Mouse (Mus musculus) adrenal gland (tissue): ENCODE measurements around the gene Tshz2.

Experiments used
- intact Hi-C: fragments of 180-260 bp; cut with DNase I; formaldehyde crosslinking; loops from one replicate; pipeline ENCODE4 v1.15.1; 2025

The Tshz2 gene

DNA sequence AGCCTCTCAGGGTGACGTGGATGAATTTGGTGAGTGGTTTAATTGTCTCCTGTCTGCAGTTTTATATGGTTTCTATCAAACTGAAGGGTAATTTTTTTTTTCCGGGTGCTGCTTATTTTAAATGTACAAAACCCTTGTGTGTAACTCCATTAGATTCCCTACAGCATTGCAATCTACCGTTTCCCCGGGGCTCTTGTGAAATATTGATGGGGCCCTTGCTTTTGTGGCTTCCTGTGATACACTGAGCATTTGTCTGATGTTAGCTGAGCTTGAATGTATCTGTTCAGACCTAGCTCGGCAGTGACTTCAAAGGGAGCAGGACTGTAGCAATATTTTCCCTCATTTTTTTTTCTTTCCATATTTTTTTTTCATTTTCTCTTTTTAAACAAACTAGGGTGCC is 228.1 kb downstream of the Tshz2 start:
- intact Hi-C loops = no loop called here

DNA sequence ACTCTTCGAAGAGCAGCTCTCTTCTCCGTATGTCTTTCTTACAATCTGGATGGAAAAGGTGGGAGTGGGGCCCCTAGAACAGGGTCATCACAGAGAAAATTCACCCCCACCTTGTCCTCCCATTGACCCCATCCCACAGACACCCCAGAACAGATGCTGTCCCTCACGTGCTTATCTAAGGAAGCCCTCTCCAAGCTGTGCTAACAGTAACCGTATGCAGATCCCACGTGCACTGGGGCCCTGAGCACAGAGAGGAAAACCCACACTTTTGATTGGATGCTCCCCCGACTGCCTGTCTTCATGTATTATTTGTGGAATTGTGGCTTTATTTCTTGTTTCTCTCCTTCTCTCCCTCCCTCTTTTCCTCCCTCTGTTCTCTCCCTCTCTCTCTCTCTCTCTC is 229.9 kb downstream of the Tshz2 start:
- intact Hi-C loops = no loop called here

DNA sequence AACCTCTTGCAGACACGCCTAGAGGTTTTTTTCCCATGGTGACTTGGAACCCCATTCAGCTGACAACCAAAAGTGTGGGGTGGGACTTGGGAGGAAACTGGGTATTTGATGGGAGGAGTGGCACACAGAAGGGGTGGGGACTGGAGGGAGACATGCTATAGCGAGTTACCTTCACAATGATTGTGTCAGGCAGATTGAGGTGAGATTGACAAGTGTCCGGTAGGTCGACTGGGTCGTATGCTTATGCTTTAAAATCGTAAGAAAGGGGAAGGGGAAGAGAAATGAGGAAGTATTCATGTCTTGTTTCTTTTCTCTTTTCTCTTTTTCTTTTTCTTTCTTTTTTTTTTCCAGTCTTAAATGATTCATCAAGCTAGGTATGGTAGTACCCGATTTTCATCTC is 236.7 kb downstream of the Tshz2 start:
- intact Hi-C loops = no loop called here

DNA sequence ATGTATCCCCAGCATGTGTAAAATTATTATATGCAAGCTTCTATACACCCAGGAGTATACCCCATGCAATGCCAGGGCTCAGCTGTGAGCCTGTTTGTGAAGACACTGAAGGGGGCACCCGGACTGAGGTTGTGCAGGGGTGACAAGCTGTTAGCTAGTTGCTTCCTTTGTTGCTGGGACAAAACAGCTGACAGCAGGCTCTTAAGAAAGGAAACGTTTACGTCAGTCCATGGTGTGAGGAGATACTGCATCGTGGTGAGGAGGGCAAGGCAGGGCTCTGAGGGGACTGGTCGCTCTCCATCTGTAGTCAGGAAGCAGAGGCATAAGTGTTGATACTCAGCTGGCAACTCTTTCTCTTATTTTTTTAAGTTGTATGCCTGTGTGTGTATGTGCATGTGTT is 237.7 kb downstream of the Tshz2 start:
- intact Hi-C loops = no loop called here

DNA sequence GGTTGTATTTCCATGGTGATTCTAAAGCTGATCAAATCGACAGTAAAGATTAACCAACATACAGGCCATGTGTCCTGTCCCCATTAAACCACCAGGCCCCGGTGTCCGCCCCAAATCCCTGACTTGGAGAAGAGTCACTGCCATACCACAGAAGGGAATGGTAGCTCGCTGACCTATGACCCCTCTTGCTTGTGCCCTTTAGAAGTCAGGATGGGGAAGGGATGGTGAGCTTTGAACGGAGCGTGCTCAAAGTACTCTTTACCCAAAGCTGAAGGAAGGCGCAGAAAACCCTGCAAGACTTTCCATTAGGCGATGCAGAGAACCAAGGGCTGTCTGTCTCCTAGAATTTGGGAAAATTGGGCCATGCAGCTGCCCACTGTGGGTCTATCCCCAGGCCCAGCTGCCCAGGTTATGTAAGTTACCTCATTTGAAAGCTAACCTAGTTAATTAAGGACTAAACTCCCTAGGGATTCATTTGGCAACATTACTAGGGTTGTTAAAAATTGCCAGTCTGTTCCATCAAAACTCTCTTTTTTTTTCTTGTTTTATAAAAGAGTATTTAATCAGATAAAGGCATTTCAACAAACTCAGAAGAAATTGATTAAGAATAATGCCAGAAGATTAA is 238.7 kb downstream of the Tshz2 start:
- intact Hi-C loops = no loop called here

DNA sequence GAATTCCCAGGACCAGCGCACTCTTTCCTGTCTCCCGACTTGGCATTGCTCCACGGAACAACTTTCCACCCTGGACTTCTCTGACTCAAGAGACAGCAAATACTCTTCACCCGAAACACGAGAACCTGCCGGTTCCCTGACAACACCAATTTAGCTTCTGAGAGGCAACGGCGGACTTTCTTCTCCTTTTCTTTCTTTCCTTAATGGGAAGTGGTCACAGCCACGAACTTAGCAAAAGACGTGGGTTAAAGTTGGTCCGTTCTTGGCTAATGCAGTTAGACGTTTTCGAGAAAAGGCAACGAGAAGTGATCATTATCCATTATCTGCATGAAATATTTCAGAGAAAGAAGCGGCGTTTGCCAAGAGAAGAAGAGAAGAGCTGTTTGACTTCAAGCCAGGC is 240.6 kb downstream of the Tshz2 start:
- intact Hi-C loops = no loop called here

DNA sequence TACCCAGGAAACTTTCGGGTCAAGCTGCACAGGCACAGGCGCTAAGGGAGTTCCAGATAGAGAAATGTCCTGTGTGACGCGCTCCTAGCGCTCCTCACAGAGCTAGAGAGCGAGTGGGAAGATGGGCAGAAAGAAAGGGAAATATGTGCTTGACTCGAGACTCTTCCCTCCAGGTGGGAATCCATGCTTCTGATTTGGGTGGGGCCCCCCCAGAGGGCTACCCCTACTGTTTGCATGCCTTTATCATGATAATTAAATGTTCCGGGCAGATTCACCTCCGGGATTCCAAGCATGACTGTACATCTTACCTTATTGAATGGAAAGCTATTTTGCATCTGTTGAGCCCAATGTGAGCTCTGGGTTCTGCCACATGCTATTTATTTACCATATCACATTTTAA is 255.1 kb downstream of the Tshz2 start:
- intact Hi-C loops = no loop called here

DNA sequence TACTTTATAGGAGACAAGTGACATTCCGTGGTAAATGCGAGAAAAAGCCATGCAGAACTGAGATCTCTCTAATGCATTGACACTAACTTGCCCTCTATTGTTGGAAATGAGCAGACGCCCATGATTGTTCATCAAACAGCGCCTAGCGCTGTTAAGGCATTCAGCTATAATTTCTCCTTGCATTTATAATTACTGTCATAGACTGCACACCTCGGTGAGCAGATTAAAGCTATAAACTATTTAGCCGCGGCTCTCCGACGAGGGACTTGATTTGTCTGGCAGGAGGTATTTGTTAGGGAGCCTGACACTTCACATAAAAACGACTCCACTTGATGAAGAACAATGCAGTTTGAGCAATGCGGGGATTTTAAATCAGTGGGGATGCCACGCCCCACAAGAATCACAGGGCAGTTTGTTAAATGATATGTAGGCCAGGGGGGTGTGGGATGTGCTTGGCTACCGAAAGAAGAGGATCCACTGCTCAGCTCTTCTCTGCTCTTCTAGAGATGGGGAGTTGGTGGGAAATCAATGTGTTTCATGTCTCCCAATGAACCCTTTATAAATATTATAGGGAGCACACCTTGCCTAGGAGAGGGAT is 259.7 kb downstream of the Tshz2 start:
- intact Hi-C loops = no loop called here

DNA sequence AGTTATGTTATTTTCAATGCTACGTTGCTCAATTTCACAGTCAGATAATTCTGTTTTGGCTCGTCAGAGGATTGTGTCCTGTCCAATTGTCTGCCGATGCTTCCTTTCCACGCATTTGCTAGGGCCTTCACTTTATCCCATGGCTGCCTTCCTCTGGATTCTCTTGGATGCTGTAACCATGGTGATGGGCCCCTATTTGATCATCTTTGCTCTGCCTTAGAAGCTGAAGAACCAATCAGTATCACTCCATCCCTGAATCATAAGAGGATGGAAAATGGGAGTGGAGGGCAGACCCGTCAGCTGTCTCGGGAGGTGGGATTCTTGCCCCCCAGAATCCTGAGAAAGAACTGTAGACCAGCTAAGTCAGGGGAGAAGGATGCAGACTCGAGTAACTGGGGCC is 270.1 kb downstream of the Tshz2 start:
- intact Hi-C loops = no loop called here

DNA sequence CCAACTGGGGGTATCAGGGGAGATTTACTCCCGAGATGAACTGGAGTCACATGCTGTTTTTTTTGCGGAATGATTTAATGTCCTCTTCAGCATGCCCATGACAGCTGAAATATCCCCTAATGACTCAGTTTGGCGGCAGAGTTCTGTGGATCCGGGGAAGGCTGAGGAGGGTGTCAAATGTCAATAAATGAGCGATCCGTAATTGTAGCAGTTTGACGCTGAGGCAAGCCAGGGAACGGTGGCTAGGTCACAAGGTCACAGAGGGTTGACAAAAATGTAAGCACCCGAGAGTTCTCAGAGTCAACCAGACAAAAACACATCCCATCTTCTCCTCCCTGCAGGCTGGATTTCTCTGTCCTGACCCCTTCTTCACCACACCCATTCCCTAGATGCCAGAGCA is 273.6 kb downstream of the Tshz2 start:
- intact Hi-C loops = no loop called here

DNA sequence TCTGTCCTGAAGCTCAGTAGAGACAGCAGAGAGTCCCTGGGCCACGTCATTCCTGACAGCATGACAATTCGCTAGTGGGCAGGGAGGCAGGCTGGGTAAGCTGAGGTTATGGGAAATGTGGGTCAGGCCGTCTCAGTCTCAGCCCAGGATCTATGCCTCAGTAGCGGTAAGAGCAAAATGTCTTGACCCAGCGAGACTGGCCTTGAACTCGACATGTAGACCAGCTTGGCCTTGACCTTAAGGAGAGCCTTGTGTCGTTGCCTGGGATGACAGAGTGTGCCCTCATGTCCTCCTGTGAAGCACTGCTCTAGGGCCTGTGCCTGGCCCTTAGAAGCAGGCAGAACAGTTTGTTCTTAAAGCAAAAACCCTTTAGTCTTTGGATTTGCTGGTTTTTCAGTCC is 275.2 kb downstream of the Tshz2 start:
- intact Hi-C loops = no loop called here

DNA sequence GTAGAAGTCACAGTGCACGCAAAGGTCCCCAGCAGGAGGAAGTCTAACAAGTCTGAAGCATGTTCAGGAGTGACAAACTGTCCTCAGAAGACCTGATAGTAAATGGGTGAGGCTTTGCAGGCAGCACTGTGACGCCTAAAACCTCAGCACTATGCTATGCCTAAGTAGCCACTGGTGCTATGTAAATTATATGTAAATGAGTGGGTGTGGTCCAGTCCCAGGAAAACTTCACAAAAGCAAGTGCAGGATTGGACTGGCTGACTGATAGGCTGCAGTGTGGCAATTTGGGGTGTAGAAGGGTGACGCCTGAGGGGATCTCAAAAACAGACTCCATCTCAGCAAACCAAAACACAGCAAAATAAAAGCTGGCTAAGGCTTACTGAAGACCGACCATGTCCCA is 277.8 kb downstream of the Tshz2 start:
- intact Hi-C loops = no loop called here

DNA sequence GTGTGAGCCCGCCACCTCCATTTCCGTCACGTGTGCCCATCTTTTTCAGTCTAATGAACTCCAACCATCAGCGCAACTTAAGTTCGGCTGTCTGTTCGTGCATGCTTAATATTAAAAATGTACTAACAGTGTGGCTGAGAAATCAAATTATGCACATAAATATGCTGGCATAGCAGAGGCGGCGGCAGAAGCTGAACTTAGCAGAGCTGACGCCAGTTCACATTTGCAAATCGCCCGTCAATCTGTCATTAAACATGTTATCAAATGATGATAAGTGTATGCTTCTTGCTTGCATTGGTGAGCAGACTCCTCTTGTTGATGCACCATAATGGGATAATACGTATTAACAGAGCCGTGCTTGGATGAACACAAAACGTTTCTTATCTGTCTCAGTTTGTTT is 280.0 kb downstream of the Tshz2 start:
- intact Hi-C loops = no loop called here

DNA sequence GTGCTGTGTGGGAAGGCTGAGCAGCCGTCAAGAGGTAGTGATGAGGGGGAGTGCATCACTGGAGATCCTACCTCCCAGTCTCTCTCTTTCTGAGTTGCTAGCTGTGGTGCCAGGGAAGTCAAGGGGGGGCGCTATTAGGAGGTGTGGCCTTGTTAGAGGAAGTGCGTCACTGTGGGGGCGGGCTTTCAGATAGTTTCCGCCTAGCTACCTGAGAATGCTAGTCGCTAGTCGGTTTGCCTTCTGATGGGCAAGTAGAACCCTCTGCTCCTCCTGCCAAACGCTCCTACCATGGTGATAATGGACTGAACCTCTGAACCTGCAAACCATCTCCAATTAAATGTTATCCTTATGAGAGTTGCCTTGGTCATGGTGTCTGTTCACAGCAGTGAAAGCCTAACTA is 282.1 kb downstream of the Tshz2 start:
- intact Hi-C loops = no loop called here

DNA sequence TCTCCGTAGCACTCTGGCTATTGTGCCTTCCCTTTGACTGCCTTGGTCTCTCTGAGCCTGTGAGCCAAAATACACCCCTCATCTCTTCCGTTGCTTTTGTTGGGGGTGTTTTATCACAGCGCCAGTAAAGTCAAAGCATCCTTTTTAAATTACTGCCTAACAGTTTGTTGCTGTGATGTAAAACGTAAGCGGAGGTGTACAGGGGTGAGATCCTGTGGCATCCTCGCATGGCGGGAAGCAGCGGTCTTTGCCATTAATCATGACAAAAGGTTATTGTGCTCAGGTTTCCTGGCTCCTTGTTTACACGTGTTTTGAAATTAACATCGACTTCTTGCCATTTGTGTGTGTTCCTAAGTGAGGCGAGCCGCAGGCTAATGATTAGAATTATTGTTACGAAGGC is 282.5 kb downstream of the Tshz2 start:
- intact Hi-C loops = no loop called here

DNA sequence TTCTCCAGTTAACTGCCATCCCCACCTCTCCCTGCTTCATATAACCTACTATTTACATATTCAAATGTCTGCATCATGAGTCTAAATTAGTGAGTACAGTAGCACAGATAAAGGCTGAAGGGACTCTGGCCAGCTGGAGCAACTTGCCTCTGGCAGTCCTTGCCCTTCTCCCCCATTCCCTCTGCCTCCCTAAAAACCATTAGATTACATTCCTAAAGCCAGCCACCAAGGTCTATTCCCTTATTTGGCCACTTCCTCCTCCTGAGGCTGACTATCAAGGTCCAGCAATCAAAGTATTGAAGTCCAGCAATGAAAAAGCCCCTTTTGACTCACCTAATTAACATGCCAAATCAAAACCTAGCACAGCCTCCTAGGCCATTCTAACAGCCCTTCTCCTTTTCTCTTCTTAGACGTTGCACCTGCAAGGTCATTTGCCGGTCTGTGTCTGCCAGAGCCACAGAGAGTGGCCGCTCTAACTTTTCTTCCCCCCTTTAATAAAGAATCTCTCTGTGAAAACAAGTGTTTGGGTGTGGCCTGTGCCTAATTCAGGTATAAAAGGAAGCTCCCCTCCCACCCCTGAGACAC is 286.4 kb downstream of the Tshz2 start:
- intact Hi-C loops = no loop called here

DNA sequence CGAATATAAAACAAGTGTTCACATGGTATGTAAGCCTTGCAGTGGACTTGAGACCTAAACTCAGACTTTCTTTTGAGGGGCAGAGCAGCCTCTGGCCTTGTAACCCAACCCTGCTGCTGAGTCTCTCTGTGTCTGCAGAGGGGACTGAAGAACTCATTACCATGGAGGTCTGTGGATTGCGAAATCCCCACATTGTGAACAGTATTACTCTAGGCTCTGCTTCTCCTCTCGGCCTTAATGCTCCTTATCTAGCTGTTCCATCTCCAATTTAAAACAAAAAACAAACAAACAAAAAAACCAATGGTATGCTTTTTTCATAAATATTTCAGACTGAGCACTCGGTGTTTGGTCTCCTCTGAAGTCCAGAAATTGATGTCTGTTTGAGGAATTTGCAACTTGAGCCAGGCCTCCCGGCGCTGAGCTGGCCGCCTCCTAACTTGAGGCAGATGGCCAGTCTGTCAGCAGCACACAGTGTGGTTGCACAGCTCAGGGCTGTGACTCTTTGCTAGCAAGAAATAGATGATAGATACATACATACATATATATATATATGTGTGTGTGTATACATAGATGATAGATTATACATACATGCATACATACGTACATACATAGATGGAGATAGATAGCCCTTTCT is 291.5 kb downstream of the Tshz2 start:
- intact Hi-C loops = no loop called here

DNA sequence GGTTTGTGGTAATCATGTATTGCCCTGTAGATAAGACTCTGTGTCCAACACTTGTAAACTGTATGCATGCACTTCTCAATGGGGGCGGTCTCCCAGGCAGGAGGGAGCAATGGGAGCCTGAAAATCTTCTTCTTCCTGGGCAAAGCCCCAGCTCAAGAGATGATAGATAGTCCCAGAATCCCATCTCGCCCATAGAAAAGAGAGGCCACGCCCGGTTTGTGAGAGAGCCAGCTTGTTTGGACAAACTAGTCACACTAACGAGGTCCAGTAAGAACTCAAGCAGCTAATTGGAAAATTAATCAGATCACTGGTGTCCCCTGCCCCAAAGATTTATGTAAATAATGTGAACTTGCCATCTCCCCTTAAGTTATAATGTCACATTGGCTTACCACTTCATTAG is 292.7 kb downstream of the Tshz2 start:
- intact Hi-C loops = no loop called here

DNA sequence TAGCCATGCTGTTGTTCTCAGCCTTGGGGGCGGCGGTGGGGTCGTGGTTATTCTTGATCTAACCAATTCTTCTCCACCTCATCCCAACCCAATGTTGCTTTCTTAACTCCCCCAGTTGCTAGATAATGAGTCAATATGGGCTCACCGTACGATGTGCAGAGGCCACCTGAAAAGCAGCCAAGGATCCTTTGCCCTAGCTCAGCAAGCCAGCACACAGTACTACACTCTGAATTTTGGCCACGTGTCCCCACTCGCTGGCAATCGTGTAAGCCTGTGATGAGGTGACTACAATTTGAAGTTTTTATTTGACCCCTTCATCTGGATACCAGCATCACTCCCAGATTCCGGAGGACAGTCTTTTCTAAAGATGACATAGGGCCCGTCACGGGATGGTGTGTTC is 293.2 kb downstream of the Tshz2 start:
- intact Hi-C loops = no loop called here

DNA sequence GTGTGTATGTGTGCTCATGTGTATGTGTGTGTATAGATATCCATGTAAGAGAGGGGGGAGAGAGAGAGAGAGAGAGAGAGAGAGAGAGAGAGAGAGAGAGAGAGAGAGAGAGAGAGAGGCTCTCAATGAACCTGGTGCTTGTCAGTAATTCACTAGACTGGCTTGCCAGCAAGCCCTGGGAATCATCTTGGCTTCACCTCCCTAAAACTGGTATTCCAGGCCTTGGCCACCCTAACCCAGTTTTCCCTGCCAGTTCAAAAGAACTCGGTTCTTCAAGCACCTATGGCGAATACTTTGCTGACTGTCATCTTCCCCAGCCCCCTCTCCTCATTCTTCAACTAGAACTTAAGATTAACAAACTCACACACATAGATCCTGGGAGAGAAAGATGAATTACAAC is 294.6 kb downstream of the Tshz2 start:
- intact Hi-C loops = no loop called here

DNA sequence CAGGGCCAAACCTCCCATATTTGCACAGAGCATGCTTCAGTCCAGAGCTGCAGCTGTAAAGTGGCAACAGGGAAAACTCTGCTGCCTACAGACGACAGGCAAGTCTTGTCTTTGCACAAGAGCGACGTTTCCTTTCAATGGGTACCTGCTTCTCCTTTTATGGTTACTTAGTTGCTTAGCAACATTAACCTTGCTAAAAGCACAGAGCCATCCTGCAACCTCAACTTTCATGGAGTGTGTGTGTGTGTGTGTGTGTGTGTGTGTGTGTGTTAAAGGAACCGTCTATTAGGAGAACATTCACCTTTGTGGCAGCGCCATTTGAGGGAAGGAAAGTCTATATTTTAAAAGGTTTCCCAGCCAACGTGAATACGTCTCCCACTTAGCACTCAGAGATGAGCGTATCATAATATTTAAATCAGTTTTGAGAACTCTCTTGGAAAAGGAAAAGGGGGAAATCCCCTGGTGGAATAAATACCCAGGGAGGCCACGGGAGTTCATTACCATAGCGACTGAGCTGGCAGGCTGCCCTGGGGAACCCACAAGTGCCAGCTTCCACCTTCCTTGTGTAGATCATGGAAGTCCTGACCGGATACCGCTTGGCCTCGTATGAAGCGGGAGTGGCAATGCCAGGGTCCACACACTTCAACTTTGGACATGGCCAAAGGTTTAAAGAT is 295.8 kb downstream of the Tshz2 start:
- intact Hi-C loops = no loop called here
